Mouse (Mus musculus) brain, embryonic 18.5 days (tissue): Measurements from ENCODE around the gene Slc22a4.
A peak's percentile ranks its signal among the peaks of the same experiment; 100 is the strongest.

ENCODE experiments used
- DNase-seq: peaks from one replicate; pipeline ENCODE4 v3.0.0-alpha.2; 2012; ENCODE audit warnings: low read depth, low spot score

Gene Slc22a4

DNA sequence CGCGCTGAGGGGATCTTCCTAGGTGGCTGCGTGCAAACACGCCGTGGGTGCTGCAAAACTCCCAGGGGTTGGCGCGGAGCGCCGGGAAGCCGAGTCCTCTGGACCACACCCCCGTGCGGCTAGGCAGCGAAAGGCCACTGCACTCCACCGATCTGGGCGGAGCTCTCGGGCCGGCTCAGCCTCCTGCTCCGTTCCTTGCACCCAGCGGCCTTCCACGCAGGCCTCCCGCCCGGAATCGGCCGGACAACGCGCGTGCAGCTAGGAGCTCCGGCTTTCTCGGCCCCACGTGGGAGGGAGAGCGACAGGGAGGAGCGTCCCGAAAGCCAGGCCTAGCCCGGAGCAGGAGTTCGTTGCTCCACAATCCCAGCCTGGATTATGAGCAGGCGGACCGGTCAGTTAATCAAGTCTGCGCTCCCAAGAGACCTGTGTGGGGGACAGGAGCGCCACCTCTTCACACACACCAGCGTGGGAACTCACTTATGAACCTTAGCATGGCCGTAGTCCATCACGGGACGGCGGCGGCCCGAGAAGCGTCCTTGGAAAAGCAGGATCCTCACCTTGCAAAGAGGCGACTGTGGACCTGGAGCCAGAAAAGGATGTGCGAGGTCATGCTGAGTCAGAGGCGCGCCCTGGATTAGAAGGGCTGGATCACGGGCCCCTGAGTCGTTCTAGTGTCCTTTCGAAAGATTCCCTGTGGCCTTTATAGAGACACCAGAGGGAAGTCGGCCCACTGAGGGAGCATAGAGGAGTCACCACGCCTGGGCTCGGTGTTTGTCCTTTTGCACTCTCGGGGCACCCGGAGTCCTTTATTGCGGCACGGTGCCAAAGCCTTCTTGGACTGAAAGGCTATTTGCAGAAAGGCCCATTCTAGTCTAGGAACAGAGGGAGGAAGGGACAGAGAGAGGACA, at the start of gene Slc22a4:
Slc22a4 (minus strand) TSS at position 47 of the 908 bp plus-strand sequence.
- no peak for DNase-seq

DNA sequence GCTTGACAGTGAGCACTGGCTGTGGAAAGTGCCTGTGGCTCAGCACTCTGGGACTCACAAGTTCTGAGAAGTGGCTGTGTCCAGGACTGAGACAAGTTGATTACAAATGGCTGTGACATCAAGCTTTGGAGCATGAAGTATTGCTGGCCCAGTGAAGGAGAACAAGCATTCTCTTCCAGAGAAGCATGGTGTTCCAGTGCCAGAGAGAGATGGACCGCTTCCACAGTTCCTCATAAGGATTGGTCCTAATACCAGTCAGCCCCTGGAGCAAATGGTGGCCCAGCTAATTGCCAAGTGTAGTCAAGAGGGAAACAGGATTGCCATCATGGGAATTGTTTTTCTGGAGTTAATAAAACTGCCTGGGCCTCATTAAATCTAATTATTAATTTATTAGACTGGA, 48.2 kb upstream of the Slc22a4 start:
- no peak for DNase-seq

DNA sequence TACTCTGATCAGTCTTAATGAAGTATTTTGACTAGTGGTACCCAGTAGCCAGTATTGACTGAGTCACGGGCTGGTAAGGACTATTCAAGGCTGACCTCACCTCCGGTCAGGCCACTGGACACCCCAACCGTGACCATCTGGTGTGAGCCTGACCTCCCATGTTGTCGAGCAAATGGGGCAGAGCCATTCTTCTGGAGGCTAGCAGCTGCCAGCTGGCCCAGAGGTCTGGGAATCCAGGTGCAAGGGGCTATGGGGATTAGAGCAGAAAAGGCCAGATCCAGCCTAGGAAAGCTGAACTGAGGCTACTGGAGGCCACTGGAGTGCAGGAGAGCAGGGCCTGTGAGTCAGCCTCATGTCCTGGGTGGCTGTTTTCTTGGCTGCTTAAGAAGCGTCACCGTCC, 47.5 kb upstream of the Slc22a4 start:
- no peak for DNase-seq

DNA sequence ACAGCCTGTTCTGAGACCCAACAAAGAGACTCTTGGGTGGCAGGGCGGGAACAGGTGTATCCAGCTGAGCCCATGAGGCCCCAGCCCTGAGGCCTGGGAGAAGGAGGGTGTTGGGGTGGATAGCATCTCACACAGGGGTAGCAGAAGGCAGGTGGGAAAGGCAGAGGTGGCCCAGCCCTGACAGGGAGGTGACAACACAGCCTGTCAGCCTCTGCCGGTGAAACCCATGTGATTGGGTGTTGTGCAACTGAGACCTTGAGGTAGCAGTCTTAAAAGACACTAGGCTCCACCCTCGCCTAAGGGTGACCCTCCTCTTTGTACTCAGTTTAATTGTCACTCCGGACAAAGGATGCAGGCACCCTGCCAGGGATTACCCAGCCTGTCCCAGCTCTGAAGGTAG, 45.4 kb upstream of the Slc22a4 start:
- no peak for DNase-seq

DNA sequence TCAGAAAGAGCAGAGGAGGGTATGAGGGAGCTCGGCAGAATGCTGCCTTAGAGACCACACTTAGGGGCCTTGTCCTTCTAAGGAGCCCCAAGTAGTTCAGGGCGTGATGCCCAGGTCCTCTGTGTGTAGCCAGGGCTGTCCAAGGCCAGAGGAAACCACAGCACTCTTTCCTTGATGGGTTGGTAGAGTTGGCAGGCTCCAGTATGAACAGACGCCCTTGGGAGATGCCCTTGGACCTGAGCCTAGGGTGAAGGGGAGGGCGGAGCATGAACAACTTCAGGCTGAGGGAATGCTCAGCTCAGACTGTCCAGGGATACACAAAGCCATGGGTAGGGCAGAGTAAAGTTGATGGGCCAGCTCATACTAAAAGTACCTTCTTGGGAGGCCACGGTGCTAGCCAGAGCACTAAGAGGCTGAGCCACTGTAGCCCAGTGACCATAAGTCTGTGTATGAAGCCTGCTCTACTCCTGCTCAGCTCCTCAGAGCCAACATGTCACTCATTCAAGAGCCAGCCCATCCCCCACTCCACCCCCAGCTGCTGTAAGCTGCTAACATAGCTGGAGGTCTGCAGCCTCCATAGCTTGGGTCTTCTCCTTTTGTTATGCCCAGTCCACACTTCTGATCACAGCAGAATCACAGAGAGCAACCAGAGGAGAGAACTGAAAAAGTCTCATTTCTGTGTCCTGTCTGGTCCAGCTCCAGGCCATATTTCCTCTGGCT, 44.0 kb upstream of the Slc22a4 start:
- no peak for DNase-seq

DNA sequence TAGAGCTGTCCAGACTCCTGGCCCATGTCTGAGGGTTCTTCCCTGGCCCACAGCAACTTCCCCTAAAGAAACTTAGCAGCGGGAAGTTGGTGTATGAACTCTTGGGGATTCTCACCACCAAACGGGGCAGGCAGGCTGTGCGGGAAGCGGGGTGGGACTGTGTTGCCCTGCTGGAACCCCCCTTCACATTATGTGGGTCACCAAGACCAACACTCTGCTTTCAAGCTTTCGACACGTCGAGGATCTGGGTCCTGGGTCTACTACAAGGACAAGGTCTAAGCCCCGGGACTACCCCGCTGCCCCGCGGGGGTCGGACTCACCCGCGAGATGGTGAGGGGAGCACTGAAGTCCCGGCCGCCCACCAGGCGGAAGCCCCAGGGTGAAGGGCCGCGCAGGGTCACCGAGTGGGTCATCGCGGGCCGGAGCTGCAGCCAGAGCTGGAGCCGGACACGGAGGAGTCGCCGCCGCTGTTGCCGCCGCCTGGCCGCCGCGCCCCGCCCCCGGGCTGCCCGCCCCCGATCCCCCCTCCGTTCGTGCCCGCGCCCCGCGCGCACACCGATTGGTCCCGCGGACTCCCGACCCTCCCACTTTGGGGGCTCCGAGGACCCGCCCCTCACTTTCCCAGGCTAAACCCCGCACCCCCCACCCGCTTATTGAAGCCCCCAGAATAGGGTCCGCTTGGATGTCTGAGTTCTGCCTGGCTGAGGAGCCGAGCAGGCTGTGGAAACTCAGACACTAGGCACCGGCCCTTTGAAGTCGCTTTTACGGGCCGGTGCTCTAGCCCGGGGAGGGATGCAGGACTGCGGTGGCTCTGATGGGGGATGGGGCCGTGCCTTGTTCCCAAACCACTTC, 40.9 kb upstream of the Slc22a4 start, which contains the start of gene Pdlim4:
Pdlim4 (minus strand) TSS at position 495 of the 852 bp plus-strand sequence.
- DNase-seq, result no peak

DNA sequence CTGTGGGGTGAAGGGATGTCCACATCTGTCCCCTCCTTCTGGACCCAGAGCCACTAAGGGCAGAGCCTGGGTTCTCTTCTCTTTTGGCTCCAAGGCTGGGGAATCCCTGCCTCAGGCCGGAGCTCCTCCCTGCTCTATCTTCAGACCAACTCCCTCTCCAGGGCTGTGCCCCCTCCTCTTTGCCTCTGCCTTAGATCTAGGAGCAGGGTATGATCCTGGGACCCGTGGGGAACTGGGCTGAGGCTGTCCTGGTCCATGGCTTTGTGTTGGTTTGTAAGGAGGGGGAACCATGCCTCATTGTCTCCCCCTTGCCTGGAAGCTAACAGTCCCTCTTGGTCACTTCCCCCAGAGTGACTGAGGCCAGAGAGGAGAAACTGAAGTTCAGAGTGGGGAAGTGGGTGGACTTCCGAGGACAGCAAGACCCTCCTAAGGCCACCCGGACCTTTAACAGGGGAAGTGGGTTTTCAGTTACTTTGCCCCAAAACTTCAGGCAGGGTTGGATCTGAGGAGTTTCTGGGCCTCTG, 40.2 kb upstream of the Slc22a4 start:
- DNase-seq, result no peak

DNA sequence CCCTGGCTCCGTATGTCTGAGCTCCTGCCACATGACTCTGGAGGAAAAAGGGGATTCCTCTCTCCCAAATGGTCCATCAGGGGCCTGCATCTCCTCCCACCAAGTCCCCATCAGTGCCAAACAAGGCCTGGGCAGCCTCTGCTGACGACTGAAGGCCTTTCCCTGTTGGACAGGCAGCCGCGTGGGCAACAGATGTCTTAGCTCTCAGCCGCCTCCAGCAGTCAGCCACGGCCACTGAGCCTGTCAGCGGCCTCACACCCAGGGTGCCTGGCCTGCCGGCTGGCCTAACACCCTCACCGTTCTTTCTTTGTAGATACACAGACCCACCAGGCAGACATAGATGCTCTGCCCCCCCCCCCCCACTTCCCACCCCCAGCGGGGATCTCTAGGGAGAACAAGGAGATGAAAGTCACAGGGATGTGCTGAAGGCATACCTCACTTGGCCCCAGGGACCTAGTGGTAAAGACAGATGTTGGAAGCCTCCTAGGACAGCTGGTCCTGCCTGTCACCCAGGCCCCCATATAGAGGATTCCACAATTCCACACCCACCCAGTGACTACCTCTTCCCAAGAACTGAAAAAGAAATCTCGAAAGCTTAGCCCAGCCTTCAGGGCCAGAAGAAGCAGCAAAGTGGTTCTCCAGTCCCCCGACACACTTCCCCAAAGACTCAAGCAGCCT, 39.6 kb upstream of the Slc22a4 start:
- DNase-seq, result no peak

DNA sequence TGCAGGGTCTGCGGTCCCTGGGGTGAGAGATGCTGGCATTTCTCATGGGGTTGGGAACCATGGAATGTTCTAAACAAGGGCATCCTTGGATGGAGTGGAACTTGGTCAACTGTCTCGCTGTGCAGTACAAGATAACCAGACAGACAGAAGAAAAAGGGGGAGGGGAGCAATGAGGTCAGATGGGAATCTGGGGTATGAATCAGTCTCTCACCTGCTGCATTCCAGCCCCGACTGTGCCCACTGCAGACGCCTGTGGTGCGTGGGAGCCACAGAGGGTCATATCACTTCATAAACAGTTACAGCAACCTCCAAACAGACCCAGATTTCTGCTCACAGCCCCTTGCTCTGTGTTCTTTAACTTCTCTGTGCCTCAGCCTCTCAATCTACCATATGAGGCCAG, 38.5 kb upstream of the Slc22a4 start:
- no peak for DNase-seq

DNA sequence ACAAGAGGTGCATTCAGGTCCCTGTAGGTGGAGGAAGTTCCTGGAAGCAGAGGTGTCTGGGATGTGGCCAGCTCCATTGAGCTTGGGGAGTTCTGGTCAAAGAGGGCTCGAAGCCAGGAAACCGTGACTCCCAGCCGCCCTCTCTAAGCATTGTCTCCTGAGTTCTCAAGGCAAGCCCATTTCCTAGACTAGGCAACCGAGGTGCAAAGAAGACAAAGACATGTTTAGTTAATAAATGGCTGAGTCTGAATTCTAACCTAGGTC, 38.0 kb upstream of the Slc22a4 start:
- no peak for DNase-seq

DNA sequence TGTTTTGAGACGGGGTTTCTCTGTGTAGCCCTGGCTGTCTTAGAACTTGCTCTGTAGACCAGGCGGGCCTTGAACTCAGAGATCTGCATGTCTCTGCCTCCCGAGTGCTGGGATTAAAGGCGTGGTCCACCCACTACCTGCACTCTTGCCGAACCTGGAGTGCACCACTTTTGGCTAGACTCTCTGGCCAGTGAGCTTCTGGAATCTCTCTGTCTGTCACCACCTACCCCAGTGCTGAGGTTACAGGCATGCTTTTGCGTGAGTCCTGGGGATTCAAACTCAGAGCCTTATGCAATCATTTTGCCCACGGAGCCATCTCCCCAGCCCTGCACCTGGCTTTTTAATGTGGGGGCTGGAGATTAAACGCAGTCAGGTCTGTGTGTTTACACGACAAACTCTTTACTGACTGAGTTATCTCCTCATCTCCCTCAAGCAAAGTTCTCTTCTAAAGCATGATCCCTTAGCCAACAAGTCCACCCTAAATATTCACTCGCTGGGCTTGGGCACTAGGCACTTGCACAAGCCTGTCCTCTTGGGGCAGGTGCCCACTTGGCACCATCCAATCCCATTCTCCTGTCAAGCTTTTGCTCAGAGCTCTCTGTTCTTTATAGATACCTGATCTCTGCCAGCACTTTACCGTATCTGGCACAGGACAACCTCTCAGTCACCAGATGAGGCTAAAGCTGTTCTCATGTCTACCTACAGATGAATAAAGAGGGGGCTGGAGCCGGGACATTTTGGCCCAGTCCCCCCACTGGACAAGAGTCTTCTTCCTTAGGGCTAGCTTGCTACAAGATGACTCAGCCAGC, 37.4 kb upstream of the Slc22a4 start:
- no peak for DNase-seq

DNA sequence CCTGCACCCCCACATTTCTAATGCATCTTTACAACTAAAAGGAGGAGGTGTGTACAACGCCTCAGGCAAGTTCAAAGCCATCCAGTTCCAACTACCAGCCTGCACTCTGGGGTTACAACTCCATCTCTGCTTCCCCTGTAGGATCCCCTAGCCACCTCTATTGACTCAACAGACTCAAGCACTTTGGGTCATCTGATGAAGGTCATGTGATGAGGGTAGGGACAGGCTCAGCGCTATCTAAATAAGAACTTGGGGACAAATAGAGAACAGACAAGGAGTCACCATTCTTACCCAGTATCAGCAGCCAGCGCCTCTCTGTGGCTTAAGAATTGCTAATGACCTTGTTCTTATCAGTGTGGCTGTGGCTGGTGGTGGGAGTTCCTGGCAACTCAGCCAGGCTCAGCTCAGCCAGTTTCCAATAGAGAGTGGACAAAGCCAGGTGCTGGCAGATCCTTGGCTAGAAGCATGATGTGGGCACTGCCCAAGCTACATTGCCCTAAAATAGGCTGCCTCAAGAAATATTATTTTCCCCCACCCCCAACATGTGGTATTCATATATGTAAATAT, 36.6 kb upstream of the Slc22a4 start:
- no peak for DNase-seq

DNA sequence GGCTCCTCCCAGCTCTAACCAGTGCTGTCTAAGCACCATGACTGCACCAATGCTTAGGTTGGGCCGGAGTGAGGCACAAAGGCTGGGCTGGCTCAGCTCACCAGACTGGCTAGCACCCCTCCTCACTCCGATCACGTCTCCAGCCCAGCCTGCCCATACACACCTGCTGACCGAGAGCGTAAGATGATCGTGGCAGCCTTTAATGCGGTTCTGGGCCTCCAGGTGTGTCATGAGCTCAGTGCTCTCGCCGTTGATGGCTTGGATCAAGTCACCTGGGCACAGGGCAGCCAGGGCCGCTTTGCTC, 35.5 kb upstream of the Slc22a4 start:
- DNase-seq, result no peak

DNA sequence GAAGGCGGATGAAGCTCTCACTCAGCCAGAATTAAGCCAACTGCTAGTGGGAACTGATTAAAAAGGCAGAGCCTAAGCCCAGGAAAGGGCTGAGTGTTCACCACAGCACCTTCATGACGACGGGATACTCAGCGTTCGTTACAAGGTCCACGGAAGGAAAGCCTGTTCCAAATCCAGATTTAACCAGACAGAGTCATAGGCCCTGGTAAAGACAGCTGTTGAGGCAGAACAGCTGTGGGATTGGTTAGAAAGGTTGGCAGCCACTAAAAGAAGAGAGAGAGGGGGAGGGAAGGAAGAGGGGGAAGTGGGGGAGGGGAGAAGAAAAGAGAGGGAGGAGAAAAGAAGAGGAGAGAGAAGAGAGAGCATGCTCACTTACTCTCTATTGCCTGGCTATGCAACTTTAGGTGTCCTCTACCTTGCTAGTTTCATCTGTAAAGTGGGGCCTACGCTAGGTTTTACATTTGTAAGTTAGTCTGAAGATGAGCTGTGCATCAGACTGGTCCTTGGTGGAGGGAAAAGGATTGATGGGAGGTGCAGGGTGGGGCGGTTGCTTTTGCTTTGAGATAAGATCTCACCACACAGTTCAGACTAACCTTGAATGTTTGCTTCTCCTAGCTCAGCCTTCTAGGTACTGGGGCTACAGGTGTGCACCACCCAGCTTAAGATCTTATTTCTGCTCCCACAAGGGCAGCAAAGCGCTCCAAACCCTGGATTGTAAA, 35.0 kb upstream of the Slc22a4 start:
- no peak for DNase-seq

DNA sequence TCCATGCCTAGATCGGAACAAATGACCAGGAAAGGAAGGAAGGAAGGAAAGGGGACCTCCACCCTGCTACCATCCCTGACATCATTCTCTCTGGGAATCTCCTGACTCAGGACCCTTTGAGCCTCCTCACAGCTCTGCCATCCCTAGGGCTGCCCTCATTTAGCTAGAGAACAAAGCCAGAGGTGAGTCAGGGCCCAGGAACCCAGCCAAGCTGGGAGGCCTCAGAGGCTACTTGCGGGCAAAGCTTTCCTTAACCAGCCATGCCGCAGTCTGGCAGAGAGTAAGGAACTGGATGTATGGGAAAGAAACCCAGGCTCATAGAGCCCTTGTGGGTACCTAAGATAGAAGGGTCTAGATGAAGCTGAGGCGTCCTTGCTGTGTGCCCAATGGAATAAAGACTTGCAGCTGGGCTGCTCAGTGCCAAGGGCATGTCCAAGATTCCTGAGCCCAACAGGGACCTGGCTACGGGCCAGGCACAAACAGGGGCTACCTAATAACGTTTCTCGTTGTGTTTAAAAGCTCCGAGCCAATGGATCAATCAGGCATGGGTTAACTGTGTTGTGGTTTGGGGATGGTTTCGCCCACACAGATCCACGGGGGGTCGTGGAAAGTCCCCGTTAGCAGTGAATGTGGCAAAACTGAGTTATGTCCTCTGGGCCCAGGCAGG, 34.3 kb upstream of the Slc22a4 start:
- no peak for DNase-seq

DNA sequence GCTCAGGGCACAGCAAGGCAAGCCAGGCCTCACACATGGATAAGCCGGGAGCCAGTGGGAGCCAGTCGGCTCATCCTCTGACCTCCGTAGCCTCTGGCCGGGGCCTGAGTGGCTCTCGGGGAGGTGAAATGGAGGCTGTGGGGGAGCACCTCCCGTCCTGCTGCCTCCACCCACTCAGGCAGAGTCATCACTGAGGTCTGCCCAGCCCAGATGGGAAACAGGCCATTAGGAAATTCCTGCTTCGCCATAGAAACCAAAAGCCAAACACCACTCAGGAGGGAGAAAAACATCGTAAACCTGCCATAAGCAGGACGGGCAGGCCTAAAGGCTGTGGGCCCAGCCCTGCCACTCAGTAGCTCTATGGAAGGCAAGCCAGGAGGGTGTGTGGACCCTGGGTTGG, 32.4 kb upstream of the Slc22a4 start:
- DNase-seq, result no peak

DNA sequence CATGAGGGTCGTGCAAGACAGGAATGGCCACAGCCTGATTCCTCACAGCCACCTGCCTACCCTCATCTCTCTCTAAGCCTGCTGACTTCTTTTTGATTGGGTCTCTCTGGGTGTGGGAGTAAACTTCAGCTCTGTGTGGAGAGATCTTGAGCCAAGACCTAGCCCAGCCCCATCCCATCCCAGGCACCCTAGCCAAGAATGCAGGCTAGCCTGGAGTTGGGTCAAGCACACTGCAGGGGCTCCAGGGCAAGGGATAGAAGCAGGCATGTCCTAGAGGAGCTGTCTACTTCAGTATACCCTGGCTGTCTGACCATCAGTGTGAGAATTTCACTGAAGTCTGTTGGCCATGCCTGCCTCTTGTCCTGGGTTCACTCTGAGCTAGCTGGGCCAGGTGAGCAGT, 31.6 kb upstream of the Slc22a4 start:
- no peak for DNase-seq

DNA sequence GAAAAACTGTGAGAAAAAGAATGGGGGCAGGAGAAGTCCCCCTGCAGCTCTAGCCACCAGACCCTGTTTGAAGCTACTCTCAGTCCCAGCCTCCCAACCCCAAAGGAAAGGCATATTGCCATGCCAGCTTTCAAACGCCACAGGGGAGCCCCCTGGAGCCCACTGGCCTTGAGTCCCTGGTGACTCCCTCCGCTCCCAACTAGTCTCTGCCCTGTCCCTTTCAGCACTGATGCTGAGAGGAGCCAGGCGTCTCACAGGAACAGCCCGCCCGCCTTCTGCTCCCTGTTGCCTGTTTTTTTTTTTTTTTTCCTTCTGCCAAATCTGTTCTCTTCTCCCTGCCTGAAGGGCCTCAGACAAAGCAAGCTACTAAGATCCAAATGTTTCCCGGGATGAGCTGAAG, 30.8 kb upstream of the Slc22a4 start:
- DNase-seq, result peak; percentile 57

DNA sequence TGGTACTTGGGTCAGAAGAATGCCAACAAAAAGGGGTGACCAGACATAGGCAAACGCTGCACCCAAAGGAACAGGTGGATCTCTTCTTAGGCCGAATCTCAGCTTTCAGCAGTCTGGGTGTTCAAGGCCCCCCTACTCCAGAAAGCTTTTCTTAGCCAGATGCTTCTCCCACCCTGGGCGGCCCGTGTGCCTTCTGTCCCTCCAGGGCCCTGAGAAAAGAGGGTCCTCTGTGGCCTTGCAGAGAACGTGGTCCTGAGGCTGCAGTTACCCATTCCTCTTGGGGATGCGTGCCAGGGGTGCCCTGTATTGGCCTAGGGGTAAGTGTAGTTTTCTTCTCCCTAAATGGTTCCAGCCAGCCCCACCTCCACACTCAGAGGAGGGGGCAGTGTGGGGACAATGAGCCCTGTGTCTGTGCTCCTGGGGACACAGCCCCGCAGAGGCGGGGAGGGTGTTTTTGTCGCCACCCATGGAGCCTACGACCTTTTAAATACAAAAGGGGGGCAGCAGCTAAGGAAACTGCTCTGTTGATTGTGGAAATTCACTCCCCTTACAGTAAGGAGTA, 30.2 kb upstream of the Slc22a4 start:
- DNase-seq, result peak; percentile 34
